Mouse (Mus musculus) thymus, postnatal 4 days (tissue): ENCODE data around the gene H2al3.

ENCODE experiments used
- DNase-seq: peaks from one replicate; pipeline ENCODE4 v3.0.0; 2021

The H2al3 gene

DNA sequence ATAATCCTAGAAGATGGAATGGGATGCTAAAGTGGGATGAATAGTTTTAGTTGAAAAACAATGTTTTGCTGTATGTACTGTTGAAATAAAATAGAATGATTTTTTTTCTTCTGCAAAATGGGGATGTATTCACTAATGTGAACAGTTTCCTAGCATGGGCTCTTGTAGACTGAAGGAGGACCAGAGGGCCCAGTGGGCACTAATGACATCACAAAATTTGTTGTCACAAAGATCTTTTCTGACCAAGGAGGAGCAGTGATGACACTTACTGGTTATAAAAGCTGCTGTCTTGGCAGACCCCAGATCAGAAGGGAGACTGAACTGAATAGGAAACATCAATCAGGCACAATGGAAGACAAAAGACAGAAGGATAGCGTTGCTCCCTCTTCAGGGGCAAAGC lies at the start of gene H2al3:
Gene H2al3 (plus strand): TSS at position 301 of the 400 bp plus-strand sequence.
- no peak for DNase-seq

DNA sequence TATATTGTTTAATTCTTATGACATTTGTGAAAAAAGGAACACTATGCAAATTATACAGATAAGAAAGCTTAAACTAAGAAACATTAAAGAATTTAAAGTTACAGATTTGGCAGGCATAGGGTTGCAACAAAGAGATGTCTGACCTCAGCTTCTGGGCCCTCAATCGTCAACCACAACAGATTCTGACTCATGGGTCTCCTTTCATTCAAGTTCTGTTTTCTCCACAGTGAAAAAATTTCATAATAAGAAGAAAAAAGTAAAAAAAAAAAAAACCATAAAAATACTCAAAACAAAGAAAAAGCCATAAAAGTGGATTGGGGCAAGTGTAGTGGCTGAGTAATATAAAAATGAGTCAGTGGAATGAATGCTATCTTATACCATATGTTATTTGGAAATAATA lies 39.4 kb upstream of the H2al3 start:
- no peak for DNase-seq

DNA sequence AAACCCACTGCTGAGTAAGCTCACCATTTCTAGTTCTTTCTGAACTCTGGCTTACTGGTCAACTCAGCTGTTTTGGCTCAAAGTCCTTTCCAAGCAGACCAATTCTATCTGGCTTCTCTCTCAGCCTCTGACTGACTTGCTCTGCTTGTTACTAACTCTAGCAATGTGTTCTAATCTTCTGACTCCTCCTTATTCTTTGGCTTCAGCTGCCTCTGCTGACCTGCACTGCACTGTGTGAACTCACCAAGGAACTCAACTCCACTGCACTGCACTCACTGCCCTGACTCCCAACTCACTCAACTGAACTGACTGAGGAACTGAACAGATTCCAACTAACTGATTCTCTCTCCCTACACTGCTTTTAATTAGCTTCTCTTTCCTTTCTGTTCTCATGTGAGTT lies 37.0 kb upstream of the H2al3 start:
- DNase-seq: no peak

DNA sequence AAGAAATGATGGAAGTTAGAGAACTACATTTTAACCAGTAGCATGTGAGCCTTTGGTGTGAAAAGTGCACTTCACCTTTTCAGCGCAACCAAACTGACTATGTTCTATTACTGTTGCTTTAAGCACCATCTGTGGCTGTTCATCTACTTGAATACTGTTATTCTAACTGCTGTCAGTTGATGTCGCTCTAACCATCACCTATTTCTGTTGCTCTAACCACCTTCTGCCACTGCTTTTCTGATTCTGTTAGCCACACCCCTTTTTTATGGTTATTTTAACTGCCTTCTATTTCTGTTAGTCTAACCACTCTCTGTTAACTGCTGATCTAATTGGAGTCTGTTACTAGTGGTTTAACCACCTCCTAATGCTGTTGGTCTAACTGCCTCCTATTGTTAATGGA lies 14.7 kb upstream of the H2al3 start:
- DNase-seq: no peak

DNA sequence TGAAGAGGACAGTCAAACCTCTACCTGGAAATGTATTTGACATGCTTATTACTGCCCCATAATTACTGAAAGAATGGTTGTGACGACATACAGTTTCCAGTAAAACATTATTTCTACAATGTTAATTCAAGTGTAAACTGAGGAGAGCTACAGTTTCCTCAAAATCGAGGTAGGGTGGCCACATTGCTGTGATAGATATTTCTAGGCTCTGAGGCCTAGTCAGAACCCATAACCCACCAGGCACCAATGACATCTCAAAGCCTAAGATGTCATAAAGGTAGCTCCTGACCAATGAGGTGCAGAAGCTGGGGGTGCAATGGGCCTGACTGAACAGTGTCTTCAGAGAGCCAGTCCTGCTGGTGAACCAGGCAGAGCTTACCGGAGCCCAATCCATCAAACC lies 2.9 kb upstream of the H2al3 start, which contains the start of gene Hypm:
Gene Hypm (plus strand): TSS at position 301 of the 400 bp plus-strand sequence.
- DNase-seq: no peak

DNA sequence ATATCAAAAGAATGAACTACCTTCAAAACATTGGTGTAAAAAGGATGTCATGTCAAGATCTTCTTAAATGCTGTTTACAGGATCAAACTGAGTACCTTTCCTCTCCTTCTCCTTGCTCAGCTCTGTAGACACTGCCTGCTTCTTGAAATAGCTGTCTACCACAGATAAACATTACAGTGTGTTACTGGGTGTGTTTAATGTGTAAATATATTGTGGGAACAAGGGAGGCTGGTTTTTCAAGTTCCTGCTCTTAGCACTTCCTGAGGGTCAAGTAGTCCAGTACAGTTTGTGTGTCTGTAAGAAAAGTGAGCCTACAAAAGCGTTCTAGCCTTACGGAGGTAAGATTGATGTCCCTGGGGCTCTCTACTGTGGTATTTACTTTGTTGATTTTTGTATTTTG lies 12.4 kb downstream of the H2al3 start:
- DNase-seq: no peak

DNA sequence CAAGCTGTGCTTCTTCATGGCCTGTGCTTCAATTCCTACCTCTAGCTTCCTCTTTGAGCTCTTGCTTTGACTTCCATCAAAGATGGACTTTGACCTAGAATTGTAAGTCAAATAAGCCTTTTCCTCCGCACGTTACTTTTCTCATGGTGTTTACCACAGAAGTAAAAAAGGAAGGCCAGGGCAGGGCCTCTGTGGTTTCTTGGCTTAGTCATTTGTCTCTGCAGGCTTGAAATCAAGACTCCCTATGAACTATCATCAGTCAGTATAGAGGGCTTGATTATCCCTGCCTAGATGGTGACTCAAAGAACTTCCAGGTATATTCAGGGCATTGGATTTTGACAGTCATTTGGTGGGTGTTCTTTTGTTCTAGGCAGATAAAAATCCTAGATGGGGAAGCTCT lies 26.0 kb downstream of the H2al3 start:
- DNase-seq: no peak

DNA sequence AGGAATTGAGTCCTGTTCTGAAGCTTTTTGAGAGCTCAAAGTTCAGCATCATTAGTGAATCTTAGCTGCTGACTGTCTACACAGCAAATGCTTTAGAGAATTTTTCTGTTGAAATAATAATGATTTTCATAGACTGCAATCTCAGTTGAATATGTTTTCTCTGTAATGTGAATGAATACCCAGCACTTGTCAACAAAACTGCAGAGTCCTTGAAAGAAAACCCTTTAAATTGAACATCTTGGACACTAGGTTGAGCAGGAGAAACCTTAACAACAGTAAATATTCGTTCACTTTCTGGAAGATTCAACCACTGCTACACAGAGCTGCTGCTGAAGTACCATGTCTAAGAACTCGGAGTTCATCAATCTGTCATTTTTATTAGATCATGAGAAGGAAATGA lies 35.8 kb downstream of the H2al3 start, which contains the start of gene Sytl5:
Gene Sytl5 (plus strand): TSS at position 301 of the 400 bp plus-strand sequence.
- no peak for DNase-seq
